Mouse (Mus musculus) urinary bladder, postnatal 4 days (tissue): ENCODE measurements around the gene Lmna.

Source experiments
- DNase-seq, 2 experiments: peaks; one replicate each; pipeline ENCODE4 v3.0.0; 2021 to 2022; ENCODE audit warnings: low spot score in 2 of 2

Lmna gene

DNA sequence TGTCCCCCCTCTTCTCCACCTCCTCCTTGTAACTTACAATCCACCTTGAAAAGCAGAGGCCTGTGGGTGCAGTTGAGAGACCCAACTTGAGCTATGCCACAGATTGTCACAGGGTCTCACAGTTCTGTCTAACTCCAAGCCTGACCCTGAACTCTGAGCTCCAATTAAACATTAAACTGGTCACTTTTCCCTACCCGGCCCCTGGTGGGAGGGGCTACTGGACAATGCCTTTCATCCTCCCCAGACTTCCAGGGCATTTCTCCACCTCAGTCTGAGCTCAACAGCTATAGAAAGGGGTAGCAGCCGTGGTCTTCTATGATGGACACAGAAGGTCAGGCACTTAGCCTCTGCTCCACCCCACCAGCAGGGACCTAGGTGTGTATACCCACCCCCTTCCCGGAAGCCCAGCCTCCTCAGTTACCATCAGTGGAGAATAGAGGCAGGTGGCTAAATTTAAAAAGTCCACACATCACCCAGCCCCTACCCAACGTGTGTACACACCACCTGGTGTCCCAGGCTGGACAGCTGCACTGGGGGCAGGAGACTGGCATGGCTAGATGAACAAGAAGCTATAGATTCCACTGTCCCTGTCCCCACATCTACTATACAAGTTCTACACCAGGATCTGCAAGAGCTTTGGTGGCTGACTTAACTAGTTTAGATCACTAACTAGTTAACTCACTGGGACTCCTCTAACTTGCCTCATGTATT, 8.9 kb downstream of the Lmna start:
- no peak for DNase-seq

DNA sequence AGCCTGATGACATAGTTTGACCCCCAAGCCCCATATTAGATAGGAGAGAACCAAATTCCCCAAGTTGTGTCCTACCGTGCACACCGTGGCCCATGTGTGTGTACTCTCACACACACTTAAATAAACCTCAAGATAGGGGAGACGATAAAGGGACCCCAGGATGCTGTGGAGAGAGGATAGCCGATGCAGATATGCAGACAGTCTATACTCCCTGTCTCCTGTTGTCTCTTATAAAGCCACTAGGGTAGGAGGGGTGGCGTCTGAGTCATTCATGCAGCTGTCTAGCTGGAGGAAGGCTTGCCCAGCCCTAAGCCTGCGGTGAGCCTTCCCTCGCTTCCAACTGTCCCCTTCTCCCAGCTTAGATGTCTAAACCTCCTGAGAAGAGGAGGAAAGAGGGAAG, 9.7 kb downstream of the Lmna start:
- no peak for DNase-seq

DNA sequence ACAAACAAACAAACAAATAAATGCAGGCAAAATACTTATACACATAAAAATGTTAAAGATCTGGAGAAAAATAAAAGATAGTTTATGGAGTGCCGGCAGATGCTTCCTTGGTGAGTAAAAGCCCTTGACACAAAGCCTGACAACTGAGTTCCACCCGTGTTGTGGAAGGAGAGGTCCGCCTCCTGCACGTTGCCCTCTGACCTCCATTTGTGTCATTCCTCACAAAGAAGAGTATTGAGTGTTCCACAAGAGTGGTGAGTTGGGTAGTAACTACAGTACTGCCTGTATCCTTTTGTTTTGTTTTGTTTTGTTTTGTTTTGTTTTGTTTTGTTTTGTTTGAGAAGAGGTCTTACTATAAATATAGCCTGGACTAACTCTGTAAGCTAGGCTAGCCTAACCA, 10.2 kb downstream of the Lmna start:
- DNase-seq: no peak

DNA sequence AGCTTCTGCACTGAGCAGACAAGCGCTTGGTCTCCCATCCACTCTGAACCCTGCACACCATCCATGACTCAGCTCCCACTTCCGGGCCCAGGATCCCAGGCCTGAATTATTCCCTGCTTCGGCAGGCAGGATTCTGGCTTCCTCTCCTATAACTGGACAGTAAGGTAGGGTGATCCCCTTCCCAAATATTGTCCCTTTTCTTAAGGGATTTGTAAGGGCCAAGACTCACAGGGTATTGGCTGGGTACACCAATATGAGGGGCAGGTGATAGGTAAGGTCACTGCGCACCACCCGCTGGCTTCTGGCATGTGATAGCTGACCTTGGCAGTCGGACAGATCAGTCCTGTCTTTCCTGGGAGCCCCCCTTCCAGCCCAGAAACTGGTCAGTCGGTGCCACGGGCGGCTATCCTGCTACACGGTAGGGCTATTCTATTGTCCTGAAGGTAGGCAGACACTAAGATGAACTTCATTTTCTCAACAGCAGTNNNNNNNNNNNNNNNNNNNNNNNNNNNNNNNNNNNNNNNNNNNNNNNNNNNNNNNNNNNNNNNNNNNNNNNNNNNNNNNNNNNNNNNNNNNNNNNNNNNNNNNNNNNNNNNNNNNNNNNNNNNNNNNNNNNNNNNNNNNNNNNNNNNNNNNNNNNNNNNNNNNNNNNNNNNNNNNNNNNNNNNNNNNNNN, 13.9 kb downstream of the Lmna start:
- DNase-seq: no peak

DNA sequence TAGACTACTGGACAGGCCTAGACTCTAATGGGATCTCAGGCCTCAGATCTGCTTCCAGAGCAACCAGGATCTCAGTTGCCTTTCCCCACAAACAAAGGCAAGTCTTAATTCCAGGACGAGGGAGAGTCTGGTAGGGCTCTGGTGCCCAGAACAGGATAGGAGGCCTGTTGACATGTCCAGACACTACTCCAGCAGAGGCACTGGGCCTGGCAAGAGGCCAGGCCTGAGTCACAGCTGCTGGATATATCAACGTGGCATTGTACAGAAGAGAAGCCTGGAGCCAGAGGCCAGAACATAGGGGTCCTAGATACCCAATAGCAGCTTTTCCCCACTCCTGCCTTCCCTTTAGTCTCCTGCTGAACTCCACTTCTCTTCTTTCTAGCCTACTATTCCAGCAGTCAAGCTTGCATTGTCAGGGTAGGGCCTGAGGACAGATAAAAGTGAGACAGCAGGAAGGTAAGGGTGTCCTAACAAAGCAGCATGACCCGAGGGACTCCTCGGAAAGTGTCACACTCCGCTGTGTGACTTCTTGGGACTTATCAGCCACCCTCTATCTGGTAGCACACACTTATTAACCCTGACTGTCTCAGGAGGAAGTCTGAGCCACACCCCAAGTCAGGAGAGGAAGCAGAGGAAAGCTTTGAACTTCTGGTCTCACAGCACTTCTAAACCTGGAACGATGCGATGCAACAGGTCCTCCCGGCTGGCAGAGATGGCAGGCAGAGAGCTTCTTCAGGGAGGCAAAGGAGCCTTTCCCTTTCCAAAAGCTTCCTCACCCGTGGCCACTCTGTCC, 14.7 kb downstream of the Lmna start:
- DNase-seq: peak; percentile 60 to 63

DNA sequence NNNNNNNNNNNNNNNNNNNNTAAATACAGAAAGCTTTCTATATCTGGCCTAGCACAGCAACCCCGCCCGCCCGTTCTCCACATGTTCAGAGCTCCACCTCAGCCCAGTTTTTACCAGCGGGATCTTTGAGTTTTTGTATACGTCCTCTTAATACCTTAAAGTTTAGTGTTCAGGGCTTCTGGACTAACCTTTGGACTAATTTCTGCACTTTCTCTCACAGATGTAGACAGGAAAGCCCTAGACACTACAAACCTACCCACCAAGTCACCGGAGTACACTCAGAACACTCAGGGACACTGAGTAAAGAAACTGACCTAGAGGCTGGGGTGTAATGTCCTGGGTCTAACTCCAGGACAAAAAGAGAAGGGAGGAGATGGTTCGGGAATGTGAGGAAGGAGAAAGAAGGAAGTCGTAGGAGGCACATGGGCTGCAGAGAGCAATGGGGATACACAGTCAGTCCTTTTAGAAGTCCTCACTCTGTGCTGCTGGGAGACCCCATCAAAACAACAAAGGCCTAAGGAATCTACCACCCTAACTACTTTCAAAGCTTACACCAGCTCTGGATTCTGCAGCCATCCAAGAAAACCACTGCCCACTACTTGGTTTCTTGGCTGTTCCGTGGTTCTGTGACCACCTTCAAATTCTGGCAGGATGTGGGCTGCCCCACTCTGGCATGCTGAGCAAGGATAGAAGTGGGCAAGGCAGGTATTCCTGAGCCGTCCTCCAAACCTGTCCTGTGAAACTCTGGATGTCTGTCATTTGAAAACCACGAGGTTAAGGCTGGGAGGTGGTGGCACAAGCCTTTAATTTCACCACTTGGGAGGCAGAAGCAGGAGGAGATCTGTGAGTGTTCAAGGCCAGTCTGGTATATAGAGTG, 15.8 kb downstream of the Lmna start:
- DNase-seq: peak in 1 of 2 experiments; percentile 54

DNA sequence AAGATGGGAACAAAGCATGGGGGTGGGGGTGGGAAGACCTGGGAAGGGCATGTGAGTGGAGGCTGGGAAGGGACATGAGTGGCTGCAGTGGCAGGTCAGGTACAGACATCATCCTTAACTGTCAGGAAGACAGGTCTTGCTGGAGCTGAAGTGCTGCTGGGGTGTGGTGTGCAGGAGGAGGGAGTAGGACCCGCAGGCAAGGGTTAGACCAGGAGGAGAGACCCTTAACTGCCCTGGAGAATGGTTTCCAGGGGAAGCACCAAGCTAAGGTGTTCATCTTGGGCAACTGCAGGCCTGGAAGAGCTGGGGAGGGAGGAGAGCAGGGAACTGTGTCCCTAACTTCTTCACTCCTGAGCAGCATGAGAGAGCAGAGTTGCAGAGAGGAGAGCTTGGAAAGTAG, 22.4 kb downstream of the Lmna start:
- DNase-seq: no peak

DNA sequence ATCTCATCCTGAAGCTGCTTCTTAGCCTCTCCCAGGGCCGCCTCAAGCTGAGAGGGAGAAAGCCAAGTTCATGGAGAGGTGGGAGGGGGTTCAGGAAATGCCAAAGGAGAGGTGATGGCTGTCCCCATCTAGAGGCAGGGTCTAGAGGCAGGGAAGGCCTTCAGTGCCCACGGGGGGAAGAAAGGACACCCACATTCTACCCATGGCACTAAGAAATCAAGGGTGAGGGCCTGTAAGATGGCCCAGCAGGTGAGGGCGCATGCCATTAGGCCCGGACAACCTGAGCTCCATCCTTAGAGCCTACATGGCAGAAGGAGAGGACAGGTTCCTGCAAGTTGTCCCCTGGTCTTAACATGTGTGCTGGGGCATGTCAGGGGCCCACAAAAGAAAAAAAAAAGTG, 22.9 kb downstream of the Lmna start:
- DNase-seq: no peak

DNA sequence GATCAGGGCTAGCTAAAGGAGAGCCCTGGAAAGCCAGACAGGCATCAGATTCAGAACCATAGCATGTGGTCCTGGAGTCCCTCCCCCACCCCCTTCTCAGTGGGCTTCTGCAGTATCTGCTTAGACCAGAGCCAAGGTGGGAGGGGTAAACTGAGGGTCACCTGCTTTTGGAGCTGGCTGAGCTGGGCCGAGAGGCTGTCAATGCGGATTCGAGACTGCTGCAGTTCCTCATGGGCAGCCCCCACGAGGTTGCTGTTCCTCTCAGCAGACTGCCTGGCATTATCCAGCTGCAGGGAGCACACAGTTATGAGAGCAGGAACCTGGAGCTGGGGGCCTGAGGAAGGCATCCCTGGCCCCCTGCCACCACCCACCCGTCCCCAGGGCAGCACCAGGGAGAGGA, 23.7 kb downstream of the Lmna start:
- DNase-seq: no peak

DNA sequence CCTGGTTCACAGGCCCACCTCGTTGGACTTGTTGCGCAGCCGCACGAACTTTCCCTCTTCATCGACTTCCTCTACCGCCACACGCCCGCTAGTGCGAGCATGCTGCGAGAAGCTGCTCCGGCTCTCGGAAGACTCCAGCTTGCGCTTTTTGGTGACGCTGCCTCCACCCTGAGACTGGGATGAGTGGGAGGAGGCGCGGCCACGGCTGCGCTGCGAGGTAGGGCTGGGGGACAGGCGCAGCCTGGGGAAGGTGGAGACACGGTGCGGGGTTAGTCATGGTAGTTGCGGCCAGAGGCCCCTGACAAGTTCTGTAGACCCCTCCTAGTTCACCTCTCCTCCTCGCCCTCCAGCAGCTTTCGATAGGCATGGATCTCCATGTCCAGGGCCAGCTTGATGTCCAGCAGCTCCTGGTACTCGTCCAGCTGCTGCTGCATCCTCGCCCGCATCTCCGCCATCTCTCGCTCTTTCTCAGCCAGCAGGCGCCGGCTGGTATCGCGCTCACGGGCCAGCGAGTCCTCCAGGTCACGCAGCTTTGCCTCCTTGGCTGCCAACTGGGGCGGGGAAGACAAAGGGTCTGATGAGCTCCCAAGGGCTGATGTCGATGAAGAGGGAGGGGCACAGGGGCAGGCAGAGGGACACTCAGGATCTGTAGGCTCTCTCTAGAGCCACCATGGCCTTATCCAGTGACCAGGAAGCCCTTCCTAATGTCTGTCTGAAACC, 25.0 kb downstream of the Lmna start:
- no peak for DNase-seq

DNA sequence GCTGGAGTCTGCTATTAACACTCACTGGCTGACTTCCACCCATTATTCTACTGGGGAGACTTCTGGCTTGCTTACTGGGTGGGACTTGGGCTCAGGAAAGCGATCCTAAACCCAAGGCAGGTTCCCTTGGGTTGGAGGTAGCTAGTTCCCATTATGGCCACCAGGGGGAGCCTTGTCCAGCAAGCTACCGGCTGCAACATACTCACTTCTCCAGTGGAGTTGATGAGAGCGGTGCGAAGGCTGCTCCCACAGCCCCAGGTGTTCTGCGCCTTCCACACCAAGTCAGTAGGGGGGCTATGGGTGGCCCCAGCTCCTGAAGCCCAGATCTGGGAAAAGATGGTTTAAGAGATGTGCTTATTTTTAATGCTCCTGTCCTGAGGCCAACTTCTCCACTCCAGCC, 26.1 kb downstream of the Lmna start:
- DNase-seq: peak; percentile 65 to 86

DNA sequence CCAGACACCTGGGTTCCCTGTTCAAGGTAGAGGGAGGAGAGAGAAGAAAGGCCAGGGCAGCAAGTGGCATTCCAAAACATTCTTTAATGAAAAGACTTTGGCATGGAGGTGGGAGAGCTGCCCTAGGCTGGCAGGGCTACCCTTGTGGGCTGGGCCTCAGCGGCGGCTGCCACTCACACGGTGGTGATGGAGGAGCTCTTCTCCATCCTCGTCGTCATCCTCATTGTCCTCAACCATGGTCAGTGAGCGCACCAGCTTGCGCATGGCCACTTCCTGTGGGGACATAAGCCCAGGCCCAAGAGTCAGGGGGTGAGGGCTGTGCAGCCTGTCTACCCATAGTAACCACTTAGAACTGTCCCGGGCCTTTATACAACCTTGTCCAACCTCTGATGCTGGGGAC, 26.6 kb downstream of the Lmna start:
- no peak for DNase-seq

DNA sequence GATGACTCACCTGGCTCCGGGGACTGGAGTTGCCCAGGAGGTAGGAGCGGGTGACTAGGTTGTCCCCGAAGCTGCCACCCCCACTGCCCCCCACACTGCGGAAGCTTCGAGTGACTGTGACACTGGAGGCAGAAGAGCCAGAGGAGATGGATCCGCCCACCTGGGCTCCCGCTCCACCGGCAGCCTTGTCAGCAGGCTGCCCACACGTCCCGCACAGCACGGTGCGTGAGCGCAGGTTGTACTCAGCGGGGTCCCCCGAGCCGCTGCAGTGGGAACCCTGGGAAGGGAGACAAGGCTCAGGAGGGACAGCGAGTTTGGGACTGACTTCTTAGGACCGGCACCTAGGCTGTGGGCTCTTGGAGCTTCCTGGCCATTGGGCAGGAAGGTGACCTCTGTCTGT, 27.4 kb downstream of the Lmna start:
- DNase-seq: no peak

DNA sequence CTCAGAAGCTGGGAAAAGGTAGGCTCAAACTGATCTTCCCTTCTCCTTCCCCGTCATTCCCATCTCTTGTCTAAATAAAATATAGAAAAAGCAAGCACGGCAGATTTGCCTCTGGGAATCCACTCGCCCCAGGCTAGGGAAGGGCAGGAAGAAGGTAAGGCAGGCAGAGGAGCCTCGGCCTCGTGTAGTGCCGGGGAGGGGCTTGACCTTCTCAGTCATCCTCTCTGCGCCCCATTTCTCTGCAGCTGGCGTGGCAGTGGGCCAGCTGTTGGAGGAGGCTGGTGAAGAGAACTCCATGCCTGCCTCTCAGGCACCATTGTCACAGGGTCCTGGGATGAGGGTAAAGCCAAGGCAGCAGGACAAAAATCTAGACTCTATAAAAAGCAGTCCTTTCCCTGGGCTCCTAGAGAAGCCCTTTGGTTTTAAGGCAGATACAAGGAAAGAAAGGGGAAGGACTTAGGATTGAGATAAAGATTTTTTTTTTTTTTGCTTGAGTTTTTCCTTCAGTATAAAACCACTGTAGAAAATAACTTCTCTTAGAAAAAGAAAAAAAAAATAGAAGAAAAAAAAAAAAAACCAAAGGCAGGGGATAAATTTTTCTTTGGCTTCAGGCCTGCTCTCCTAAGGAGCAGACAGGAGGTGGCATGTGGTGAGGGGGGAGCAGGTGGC, 28.2 kb downstream of the Lmna start:
- no peak for DNase-seq

DNA sequence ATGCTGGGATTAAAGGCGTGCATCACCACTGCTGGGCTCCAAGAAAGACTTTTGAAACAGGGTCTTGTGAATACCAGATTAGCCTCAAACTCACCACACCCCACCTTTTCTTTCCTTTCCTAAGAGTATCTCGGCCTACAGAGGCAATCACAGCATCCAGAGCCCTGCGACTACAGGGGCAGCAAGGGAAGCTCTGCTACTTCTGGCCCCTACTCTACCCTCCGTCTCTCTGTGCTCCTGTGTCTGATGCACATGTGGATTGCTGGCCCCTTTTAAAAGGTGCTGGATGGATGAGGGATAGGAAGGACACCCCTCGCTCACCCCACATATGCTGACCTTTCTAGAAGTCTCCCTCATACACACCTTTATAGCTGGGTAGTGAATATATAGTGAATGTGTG, 29.1 kb downstream of the Lmna start:
- no peak for DNase-seq

DNA sequence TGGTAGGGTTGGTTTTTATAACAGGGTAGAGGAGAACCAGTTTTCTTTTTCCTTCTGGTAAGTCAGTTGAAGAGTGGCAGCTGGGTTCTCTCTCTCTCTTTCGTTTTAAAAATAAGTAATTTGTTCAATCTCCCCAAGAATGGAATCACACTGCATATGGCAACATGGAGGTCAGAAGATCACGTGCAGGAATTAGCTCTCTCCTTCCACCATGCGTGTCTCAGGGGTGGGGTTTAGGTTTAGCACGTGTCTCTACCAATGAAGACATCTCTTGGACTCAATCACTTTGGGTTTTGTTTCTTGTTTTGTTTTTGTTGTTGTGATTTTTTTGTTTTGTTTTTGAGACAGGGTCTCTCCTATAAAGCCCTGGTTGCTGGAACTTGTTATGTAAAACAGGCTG, 29.9 kb downstream of the Lmna start:
- no peak for DNase-seq

DNA sequence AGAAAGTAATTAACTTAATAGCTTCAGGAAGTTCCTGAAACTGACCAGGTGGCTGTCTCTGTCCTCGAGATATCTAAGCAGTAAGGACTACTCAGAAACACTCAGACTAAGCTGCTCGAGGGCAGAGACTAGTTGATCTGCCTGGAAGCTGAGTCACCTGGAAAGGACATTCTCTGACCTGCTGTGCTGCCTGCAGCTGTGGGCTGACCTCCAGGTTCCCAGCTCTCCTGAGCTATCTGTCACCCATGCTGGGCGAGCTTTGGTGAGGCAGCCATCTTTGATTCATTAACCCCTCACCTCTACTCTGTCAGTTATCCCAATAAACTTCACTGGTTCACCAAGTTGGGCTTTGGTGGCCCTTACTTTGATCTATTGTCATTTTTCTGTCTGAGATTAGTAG, 30.6 kb downstream of the Lmna start:
- no peak for DNase-seq

DNA sequence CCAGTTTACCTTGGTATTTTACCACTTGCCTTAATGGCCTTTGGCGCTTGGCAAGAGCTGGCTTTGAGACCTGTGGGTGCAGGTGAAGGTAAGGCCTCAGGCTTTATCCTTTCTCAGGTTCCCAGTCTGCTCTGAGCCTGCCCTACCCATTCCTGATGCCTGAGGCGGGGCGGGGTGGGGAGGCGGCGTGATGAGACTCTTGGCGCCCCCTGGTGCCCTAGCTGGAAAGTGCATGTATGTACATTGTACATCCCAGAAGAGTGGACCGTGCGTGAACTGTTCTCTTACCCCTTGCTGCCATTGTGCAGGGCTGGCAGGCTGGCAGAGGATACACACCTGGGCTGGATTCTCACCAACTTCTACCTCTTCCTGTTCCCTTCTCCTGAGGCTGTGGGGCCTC, 32.0 kb downstream of the Lmna start:
- peak; percentile 57 to 85 for DNase-seq

DNA sequence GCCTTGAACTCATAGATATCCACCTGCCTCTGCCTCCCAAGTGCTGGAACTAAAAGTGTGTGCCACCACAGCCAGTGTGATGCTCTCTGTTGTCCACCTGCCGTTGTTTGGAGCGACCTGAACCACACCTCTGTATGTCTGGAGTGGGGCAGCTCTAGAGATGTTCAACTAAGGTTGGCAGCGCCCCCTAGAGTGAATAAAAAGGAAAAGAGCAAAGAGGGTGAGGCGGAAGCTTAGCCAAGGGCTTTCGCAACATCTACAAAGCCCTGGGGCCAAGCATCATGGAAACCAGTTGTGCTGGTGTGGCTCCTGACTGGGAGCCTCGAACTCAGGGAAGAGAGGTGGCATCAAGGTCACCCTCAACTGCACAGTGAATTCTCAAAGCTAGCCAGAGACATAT, 33.4 kb downstream of the Lmna start:
- DNase-seq: no peak

DNA sequence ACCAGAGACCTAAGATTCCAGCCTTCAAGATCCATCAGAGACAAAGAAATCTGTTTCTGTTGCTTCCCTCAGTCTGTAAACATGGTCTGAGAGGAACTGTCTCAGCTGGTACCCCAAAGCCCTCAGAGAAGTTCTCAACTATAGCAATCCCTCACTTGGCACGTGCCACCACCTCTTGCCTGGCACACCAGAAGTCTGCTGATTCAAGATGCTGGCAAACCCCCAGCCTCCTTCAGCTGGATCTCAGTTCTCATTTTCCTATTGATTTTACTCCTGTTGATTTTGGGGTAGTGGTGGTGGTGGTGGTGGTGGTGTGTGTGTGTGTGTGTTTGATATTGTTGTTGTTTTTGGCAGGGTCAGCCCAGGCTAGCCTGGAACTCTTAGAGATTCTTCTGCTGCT, 36.2 kb downstream of the Lmna start:
- DNase-seq: no peak

DNA sequence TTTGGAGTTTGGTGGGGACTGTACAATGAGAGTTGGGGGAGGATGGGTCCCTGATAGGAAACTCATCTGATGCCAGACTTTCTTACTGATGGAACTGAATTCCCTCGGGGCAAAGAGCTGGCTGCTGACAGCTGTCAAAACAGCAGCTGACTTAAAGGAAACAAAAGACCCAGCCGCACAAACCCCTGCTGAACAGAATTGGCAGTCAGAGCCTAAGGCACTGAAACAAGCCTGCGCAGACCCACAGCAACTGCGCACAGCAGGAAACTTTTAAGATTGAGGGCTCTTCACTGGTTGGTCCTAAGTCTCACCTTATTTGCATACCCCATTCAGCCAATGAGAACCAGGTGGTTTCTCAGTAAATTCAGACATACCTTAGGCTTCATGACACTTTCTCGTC, 36.7 kb downstream of the Lmna start:
- no peak for DNase-seq
